Mouse (Mus musculus) kidney, postnatal 4 days (tissue): Measurements from ENCODE around the gene Tax1bp3.
A peak's percentile ranks its signal among the peaks of the same experiment; 100 is the strongest.

Experiments used
- DNase-seq, 2 experiments: peaks; one replicate each; pipeline ENCODE4 v3.0.0; 2021; ENCODE audit warnings: mixed read lengths in 2 of 2

Gene Tax1bp3

GRCm38 (mm10) chr11:73176186-73176585 is 697 bp upstream of the Tax1bp3 start:
- no peak for DNase-seq

- DNase-seq, result peak; percentile 90 to 95
Observed at GRCm38 (mm10) chr11:73177509-73177875, 609 bp downstream of the Tax1bp3 start.

GRCm38 (mm10) chr11:73177895-73178294 is 1.0 kb downstream of the Tax1bp3 start:
- no peak for DNase-seq

- DNase-seq, result no peak
Observed at GRCm38 (mm10) chr11:73185872-73186615, 9.2 kb downstream of the Tax1bp3 start.

- peak in 1 of 2 experiments; percentile 11 for DNase-seq
Observed at GRCm38 (mm10) chr11:73187231-73187630, 10.3 kb downstream of the Tax1bp3 start.

GRCm38 (mm10) chr11:73193047-73193446 is 16.2 kb downstream of the Tax1bp3 start:
- no peak for DNase-seq

- no peak for DNase-seq
Observed at GRCm38 (mm10) chr11:73194444-73194843, 17.6 kb downstream of the Tax1bp3 start.

GRCm38 (mm10) chr11:73198190-73198589 is 21.3 kb downstream of the Tax1bp3 start:
- no peak for DNase-seq

- DNase-seq, result peak; percentile 79 to 90
Observed at GRCm38 (mm10) chr11:73198603-73199229, 21.8 kb downstream of the Tax1bp3 start, which contains the start of gene Ctns. TSS of gene Ctns (minus strand) at chr11:73199042.

GRCm38 (mm10) chr11:73199230-73199712 is 22.4 kb downstream of the Tax1bp3 start, which contains the start of gene Shpk:
TSS of gene Shpk (plus strand) at chr11:73199460.
- peak; percentile 94 to 96 for DNase-seq

- no peak for DNase-seq
Observed at GRCm38 (mm10) chr11:73199879-73200278, 23.0 kb downstream of the Tax1bp3 start.

- no peak for DNase-seq
Observed at GRCm38 (mm10) chr11:73201021-73201420, 24.1 kb downstream of the Tax1bp3 start.

- DNase-seq, result peak; percentile 14 to 34
Observed at GRCm38 (mm10) chr11:73201597-73201996, 24.7 kb downstream of the Tax1bp3 start.

- DNase-seq, result no peak
Observed at GRCm38 (mm10) chr11:73203895-73204294, 27.0 kb downstream of the Tax1bp3 start.

GRCm38 (mm10) chr11:73205194-73205593 is 28.3 kb downstream of the Tax1bp3 start:
- no peak for DNase-seq

GRCm38 (mm10) chr11:73207621-73208020 is 30.7 kb downstream of the Tax1bp3 start:
- DNase-seq, result peak in 1 of 2 experiments; percentile 16

GRCm38 (mm10) chr11:73213956-73214355 is 37.1 kb downstream of the Tax1bp3 start:
- no peak for DNase-seq

GRCm38 (mm10) chr11:73219671-73220070 is 42.8 kb downstream of the Tax1bp3 start:
- no peak for DNase-seq

- DNase-seq, result no peak
Observed at GRCm38 (mm10) chr11:73220651-73221050, 43.8 kb downstream of the Tax1bp3 start.

- DNase-seq, result peak in 1 of 2 experiments; percentile 11
Observed at GRCm38 (mm10) chr11:73222846-73223245, 46.0 kb downstream of the Tax1bp3 start.

- DNase-seq, result peak; percentile 21 to 37
Observed at GRCm38 (mm10) chr11:73223966-73224365, 47.1 kb downstream of the Tax1bp3 start.

- DNase-seq, result no peak
Observed at GRCm38 (mm10) chr11:73225856-73226255, 49.0 kb downstream of the Tax1bp3 start.

- no peak for DNase-seq
Observed at GRCm38 (mm10) chr11:73228881-73229280, 52.0 kb downstream of the Tax1bp3 start.

- no peak for DNase-seq
Observed at GRCm38 (mm10) chr11:73230081-73230480, 53.2 kb downstream of the Tax1bp3 start.
